Mouse (Mus musculus) forebrain, embryonic 16.5 days (tissue): ENCODE data around the gene Wwox. TPM values are rescaled to one million over a fixed set of nuclear protein-coding genes. Genes with fewer than 3 reads are reported as not detected.

ENCODE experiments used
- ATAC-seq: fragments of 200-750 bp; cut with Nextera tagmentation; 2 replicates; pipeline ENCODE4 v1.8.0; 2017; ENCODE audit warnings: mild to moderate bottlenecking, moderate library complexity
- H3K27ac ChIP-seq: fragments of 300-500 bp; sonication (generic); 2 replicates; pipeline ENCODE4 v1.5.1; 2014; ENCODE audit warnings: low read length, control low read depth
- H3K27me3 ChIP-seq: fragments of 300-500 bp; sonication (generic); replicated peaks from 2 replicates; pipeline ENCODE4 v1.6.1; 2014; ENCODE audit warnings: low read length; ENCODE audit not compliant: control insufficient read depth, insufficient read depth
- H3K36me3 ChIP-seq: fragments of 300-500 bp; sonication (generic); 2 replicates; pipeline ENCODE4 v1.6.1; 2014; ENCODE audit not compliant: control insufficient read depth, insufficient read depth
- H3K4me1 ChIP-seq: fragments of 300-500 bp; sonication (generic); replicated peaks from 2 replicates; pipeline ENCODE4 v1.6.1; 2014; ENCODE audit warnings: low read length; ENCODE audit not compliant: control insufficient read depth, insufficient read depth
- H3K4me2 ChIP-seq: fragments of 300-500 bp; sonication (generic); 2 replicates; pipeline ENCODE4 v1.6.1; 2014; ENCODE audit warnings: mild to moderate bottlenecking, low read length, control low read depth
- H3K4me3 ChIP-seq: fragments of 300-500 bp; sonication (generic); replicated peaks from 2 replicates; pipeline ENCODE4 v1.5.1; 2014; ENCODE audit warnings: mild to moderate bottlenecking, low read length, control low read depth
- H3K9ac ChIP-seq: fragments of 300-500 bp; sonication (generic); replicated peaks from 2 replicates; pipeline ENCODE4 v1.6.1; 2014; ENCODE audit warnings: low read depth, low read length, control low read depth
- H3K9me3 ChIP-seq: fragments of 300-500 bp; sonication (generic); 2 replicates; pipeline ENCODE4 v1.6.1; 2016; ENCODE audit warnings: low read length; ENCODE audit not compliant: control insufficient read depth
- WGBS: fragments of 180-500 bp; shearing (Covaris S2); extraction: QIAGEN DNeasy Blood & Tissue Kit; methylation state at CpG from one replicate; pipeline ENCODE4 v1.1.7; 2014; 5-methylcytosine and 5-hydroxymethylcytosine counted together
- polyA plus RNA-seq: library from polyadenylated mRNA; unstranded; fragments of >200 nt; fragmentation: Nextera tagmentation; extraction: Ambion mirVana; gene quantifications from 2 replicates; pipeline ENCODE4 v1.2.1, GENCODE M21; 2015

Wwox gene
- polyA plus RNA-seq, 1 experiment from 2014 or later: 11.4 TPM

GRCm38 (mm10) chr8:115005021-115005420 lies 565.6 kb downstream of the Wwox start:
- no peak for ATAC-seq
- H3K27me3 ChIP-seq: peaks cover 4% of the 10 kb centered on the region; the same call in 1 of the 2 replicates
- H3K9ac ChIP-seq: no peak overlapping the region
- H3K4me1 ChIP-seq: peaks cover 4% of the 10 kb centered on the region
- H3K4me2 ChIP-seq: no peak overlapping the region
- H3K27ac ChIP-seq: no peak overlapping the region
- H3K4me3 ChIP-seq: no peak overlapping the region
- H3K36me3 ChIP-seq: no peaks in the 10 kb centered on the region
- 85% methylated on average over 3 of the region's 3 CpGs for WGBS
- no peaks in the 10 kb centered on the region for H3K9me3 ChIP-seq

- WGBS: 56% methylated on average over 8 of the region's 8 CpGs
- no peak overlapping the region for H3K9ac ChIP-seq
- no peaks in the 10 kb centered on the region for H3K36me3 ChIP-seq
- H3K4me3 ChIP-seq: no peak overlapping the region
- no peak overlapping the region for H3K4me2 ChIP-seq
- H3K9me3 ChIP-seq: no peaks in the 10 kb centered on the region
- no peak for ATAC-seq
- H3K4me1 ChIP-seq: peaks cover 4% of the 10 kb centered on the region
- H3K27me3 ChIP-seq: peaks cover 8% of the 10 kb centered on the region
- H3K27ac ChIP-seq: no peak overlapping the region
Observed at GRCm38 (mm10) chr8:115006561-115006960, 567.1 kb downstream of the Wwox start.

DNA sequence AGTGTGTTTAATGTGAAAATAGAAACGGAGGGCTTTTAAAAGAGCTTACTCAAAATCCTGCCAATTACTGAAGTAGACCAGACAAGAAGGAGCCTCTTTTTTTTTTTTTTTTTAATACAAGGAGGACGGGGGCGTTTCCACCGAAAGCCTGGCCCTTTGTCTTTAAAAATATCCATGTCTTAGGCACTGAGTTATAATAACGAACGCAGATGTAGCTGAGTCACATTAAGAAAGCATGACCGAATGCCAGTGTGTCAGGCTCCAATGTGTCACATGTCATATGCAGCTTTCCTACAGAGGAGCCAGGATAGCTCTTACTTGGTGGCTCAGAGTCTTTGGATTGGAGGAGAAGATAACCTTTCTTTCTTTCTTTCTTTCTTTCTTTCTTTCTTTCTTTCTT lies 567.8 kb downstream of the Wwox start:
- Histone ChIP-seq H3K4me1 (peaks cover 4% of the 10 kb centered on the region), H3K9me3 (no peaks in the 10 kb centered on the region), H3K27ac (no peak overlapping the region), H3K9ac (no peak overlapping the region), H3K27me3 (peaks cover 11% of the 10 kb centered on the region), H3K4me3 (no peak overlapping the region), H3K36me3 (no peaks in the 10 kb centered on the region), H3K4me2 (no peak overlapping the region)
- no peak for ATAC-seq
- 18% methylated on average over 7 of the region's 7 CpGs for WGBS

GRCm38 (mm10) chr8:115008624-115009620 lies 569.5 kb downstream of the Wwox start:
- no peak overlapping the region for H3K27ac ChIP-seq
- H3K27me3 ChIP-seq: peaks cover 11% of the 10 kb centered on the region
- H3K9me3 ChIP-seq: no peaks in the 10 kb centered on the region
- H3K9ac ChIP-seq: no peak overlapping the region
- 0 out of 2 replicates have a peak, but pooled peaks have one; percentile 38 for ATAC-seq
- WGBS: 71% methylated on average over 9 of the region's 9 CpGs
- H3K4me3 ChIP-seq: no peak overlapping the region
- H3K36me3 ChIP-seq: no peaks in the 10 kb centered on the region
- H3K4me1 ChIP-seq: peaks cover 4% of the 10 kb centered on the region
- H3K4me2 ChIP-seq: no peak overlapping the region

DNA sequence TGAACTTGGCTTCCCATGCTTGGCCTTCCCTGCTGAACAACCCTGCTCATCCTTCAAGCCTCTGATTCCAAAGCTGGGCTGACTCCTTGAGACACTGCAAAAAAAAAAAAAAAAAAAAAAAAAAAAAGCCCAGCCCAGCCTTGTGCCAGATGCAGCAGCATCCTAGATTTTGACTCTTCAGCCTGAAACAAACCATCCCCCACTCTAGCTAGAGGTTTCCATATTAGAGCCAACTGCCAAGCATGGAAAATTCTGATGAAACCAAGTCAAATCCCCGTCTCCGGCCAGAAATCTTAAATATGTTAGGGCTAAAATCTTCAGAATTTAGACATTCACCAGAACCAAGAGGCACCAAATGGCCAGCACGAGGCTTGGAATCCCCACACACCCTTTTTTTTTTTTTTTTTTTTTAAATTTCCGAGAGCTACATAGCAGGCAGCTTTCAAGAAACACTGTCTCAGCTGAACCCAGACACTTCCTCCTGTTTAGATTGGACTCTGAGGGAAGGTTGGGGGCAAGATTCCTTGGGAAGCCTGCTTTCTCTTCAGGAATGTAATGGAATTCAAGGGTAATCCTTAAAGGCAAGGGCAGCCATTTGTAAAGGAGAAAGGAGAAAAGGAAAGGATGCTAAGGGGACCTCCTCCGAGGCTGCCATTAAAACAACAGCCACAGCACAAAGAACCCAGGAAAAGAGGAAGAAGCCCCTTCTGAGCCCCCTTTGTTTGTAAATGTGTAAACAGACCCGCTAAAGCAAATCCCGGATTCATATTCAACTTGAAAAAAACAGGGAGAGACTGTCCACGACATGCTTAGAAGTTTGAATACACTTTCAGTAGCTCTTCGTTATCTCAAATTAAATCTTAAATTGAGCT lies 570.7 kb downstream of the Wwox start:
- peaks cover 11% of the 10 kb centered on the region for H3K27me3 ChIP-seq
- WGBS: 24% methylated on average over 9 of the region's 9 CpGs
- H3K4me3 ChIP-seq: no peak overlapping the region
- no peak overlapping the region for H3K9ac ChIP-seq
- H3K4me1 ChIP-seq: peaks cover 4% of the 10 kb centered on the region
- ATAC-seq: no peak
- H3K9me3 ChIP-seq: no peaks in the 10 kb centered on the region
- no peak overlapping the region for H3K27ac ChIP-seq
- H3K36me3 ChIP-seq: no peaks in the 10 kb centered on the region
- H3K4me2 ChIP-seq: no peak overlapping the region

GRCm38 (mm10) chr8:115010769-115011073 lies 571.3 kb downstream of the Wwox start:
- Histone ChIP-seq H3K27me3 (peaks cover 12% of the 10 kb centered on the region), H3K4me3 (no peak overlapping the region), H3K4me2 (no peak overlapping the region), H3K36me3 (no peaks in the 10 kb centered on the region), H3K27ac (no peak overlapping the region), H3K9ac (no peak overlapping the region), H3K4me1 (peaks cover 4% of the 10 kb centered on the region), H3K9me3 (no peaks in the 10 kb centered on the region)
- WGBS: 22% methylated on average over 9 of the region's 9 CpGs
- ATAC-seq: no peak

DNA sequence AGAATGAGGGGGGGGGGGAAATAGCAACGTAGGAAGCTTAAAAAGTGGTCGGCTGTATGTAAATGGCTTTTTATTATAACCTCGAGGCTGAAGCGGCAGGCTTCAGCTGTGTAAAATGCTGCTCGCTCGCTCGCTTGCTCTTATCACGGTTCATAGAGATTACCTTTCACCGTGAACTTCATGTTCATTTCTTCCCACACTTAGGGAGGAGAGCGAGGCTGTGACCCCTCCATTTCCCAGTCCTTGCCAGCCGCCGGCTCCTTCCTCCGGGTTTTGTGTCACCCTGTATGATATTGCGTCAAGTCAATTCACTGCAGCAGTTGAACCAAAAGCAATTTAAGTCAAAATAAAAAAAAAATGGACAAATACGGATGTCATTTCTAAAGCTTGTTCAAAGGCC lies 580.2 kb downstream of the Wwox start:
- H3K4me2 ChIP-seq: no peak overlapping the region
- ATAC-seq: no peak
- H3K27ac ChIP-seq: no peak overlapping the region
- H3K9me3 ChIP-seq: no peaks in the 10 kb centered on the region
- no peak overlapping the region for H3K4me3 ChIP-seq
- H3K27me3 ChIP-seq: 0 out of 2 replicates have a peak, but pooled peaks cover 8% of the 10 kb centered on the region
- no peaks in the 10 kb centered on the region for H3K36me3 ChIP-seq
- WGBS: 34% methylated on average over 15 of the region's 15 CpGs
- no peaks in the 10 kb centered on the region for H3K4me1 ChIP-seq
- no peak overlapping the region for H3K9ac ChIP-seq

GRCm38 (mm10) chr8:115021731-115022130 lies 582.3 kb downstream of the Wwox start:
- Histone ChIP-seq H3K9me3 (no peaks in the 10 kb centered on the region), H3K9ac (no peak overlapping the region), H3K4me1 (no peaks in the 10 kb centered on the region), H3K36me3 (no peaks in the 10 kb centered on the region), H3K27ac (no peak overlapping the region), H3K4me2 (no peak overlapping the region), H3K27me3 (0 out of 2 replicates have a peak, but pooled peaks cover 5% of the 10 kb centered on the region), H3K4me3 (no peak overlapping the region)
- no peak for ATAC-seq
- 85% methylated on average over 8 of the region's 8 CpGs for WGBS

GRCm38 (mm10) chr8:115024062-115024461 lies 584.6 kb downstream of the Wwox start:
- no peak for ATAC-seq
- Histone ChIP-seq H3K4me1 (no peaks in the 10 kb centered on the region), H3K27ac (no peak overlapping the region), H3K4me2 (no peak overlapping the region), H3K4me3 (no peak overlapping the region), H3K36me3 (no peaks in the 10 kb centered on the region), H3K27me3 (peaks cover 2% of the 10 kb centered on the region; the same call in 1 of the 2 replicates), H3K9me3 (no peaks in the 10 kb centered on the region), H3K9ac (no peak overlapping the region)
- 88% methylated on average over 4 of the region's 4 CpGs for WGBS
